Mouse (Mus musculus) adrenal gland, adult (tissue): ENCODE results near the gene Ankrd36.
"Not testable (repeated sequence)": the region's sequence is repeated elsewhere in the genome, so short reads cannot be mapped to it uniquely, and the experiment has no call there.

Experiments used
- DNase-seq, 2 experiments: peaks; one replicate each; pipeline ENCODE4 v3.0.0; 2022 to 2023; ENCODE audit warnings: low spot score in 1 of 2; ENCODE audit not compliant: inconsistent age in 2 of 2

Gene Ankrd36

DNA sequence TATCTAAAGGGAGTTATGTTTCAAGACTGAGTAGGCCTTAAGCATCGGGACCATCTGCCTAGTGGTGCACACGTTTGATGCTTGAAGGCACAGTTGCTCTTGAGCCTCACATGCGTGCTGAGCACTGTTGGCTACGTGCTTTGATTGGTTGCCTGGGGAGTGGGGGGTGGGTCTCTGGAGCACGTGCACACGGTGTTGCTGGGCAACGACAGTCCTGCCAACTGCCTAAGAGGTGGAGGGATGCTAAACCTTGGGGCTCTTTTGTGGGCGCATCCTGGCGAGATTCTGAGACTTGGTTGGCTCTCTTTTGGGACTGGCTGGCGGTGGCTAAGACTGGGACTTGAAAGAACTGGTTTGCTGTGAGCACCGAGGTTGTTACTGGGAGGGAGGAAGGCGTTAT lies at the start of gene Ankrd36:
Gene Ankrd36 (plus strand): TSS at position 211 of the 400 bp plus-strand sequence.
- DNase-seq, result no peak

DNA sequence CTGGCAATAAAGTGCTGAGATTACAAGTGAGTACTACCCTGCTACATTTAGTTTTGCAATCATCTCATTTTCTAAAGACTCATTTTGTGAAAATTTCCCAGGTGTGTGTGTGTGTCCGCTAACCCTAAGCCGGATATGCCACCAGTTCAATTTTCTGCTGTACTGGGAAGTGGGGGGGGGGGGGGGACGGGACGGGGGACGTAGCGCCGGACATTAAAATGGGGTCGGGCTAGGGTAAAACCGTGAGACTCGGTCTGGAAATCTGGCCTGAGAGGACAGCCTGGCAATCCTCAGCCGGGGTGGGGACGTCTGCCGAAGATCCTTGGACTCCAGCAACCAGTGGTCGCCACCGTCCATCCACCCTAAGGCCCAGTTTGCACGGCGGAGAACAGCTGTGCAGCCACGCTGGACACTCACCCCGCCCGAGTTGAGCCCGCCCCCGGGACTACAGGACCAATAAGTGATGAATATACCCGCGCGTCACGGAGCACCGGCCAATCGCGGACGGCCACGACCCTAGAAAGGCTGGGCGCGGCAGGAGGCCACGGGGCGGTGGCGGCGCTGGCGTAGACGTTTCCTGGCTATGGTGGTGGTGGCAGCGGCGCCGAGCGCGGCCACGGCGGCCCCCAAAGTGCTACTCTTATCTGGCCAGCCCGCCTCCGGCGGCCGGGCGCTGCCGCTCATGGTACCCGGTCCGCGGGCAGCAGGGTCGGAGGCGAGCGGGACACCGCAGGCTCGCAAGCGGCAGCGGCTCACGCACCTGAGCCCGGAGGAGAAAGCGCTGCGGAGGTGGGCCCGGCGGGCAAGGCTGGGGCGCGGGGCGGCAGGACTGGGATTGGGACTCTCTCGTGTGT lies 48.8 kb upstream of the Ankrd36 start, which contains the start of gene Xbp1:
Gene Xbp1 (plus strand): TSS at position 248 of the 854 bp plus-strand sequence.
- DNase-seq, result peak; percentile 98 to 100

DNA sequence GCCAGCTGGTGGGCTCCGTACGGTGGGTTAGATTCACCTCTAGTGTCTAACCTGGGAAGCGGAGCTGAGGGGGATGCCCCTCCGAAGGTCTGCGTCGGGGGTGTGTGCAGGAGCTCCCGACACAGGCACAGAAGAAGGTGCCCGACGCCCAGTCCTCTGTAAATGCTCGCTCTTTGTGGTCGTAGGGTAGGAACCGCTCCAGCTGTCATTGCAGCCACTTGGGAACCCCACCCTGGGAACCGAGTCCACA lies 48.3 kb upstream of the Ankrd36 start:
- DNase-seq, result no peak

DNA sequence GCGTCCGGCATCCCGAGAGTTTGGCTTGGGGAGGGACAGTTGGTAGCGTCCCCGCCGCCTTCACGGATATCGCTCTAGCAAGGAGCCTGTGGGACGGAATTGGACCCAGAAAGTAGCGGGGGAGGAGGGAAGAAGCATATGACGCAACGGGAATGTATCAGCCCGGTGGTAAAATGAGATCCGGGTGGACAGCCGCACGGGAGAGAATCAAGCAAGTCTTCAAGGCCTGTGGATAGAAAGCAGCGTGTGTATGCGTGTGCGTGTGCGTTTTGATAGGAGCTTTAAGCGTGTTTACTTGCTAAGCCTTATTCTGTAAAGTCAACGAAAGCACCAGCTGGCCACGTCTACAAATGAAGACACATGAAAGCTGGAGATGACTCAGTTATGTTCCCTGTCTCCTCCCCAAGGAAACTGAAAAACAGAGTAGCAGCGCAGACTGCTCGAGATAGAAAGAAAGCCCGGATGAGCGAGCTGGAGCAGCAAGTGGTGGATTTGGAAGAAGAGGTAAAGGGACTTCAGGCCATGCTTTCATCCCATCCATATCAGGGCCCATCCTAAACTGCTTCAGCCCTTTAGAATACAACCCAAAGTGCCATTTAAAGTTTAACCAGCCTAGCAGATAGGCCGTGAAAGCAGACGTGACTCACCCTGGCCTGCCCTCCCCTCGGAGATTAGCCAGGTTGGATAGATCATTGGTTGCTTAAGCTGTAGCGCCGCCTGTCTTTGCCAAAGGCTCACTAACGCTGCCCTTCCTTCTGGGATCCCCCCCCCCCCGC lies 47.8 kb upstream of the Ankrd36 start:
- peak; percentile 87 to 95 for DNase-seq

DNA sequence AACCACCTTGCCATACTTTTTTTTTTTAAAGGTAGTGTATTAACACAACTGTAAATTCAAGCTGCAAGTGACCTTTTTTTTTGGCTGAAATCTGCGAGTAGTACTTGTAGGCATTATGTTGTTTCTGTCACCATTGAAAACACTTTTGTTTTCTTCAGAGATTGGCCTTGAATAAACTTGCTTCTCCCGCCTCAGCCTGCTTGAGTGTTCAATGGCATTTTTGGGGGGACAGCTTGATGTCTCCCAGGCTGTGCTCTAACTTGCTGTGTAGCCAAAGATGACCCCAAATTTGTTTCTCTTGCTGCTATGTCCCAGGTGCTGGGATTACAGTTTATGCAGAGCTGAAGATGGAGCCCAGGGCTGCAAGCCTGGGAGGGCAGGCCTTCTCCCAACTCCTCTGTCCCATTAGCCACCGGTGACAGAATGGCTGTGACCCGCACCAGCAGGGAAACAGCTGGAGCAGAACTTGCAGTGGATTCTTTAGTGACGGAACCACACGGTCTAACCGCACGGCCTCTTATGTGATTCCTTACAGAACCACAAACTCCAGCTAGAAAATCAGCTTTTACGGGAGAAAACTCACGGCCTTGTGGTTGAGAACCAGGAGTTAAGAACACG lies 46.6 kb upstream of the Ankrd36 start:
- no peak for DNase-seq

DNA sequence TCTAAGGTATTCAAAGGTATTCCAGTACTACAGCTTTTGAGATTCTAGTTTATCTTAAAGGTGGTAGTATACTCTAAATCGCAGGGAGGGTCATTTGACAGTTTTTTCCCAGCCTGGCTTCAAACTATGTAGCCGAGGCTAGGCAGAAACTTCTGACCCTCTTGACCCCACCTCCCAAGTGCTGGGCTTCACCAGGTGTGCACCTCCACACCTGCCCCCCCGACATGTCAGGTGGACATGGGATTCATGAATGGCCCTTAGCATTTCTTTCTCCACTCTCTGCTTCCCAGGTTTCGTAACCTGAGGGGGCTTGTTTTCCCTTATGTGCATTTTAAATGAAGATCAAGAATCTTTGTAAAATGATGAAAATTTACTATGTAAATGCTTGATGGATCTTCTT lies 44.1 kb upstream of the Ankrd36 start:
- DNase-seq, result no peak

DNA sequence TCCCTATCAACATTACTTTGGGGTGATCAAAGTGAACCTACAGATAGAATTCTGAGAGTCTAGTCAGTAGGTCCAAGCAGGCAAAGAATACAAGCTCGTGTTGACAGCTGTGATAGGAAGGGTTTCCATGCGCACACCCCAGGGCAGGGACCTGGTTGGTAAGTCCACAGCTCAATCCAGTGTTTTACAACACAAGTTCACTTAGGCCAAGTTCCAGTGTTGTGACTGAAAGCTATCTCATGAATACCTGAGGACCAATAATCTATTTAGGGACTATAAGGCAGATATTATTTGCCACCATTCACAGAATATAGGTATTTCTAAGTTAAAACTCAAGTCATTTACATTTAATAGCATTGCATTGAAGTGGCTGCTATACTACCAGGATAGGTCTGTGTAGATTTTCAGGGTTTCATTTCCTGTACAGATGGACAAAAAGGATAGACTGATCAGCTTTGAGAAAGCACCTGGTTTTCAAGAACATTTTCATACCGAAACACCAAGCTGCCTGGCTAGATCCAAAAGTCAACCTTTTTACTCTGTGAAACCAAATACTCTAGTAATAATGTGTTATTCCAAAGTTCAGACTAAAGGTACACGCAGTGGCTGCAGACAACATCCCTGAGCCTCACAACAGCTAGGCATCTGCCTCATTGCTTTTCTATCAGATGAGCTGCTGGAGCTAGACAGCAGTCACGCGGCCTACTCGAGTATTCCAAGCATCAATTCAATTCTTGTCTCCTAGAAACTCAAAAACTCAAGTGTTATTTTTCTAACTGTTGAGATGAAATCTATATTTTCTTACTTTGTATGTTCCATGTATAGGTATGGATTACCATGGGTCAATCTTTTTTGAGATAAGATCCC lies 42.7 kb upstream of the Ankrd36 start:
- peak in 1 of 2 experiments; percentile 41 for DNase-seq

DNA sequence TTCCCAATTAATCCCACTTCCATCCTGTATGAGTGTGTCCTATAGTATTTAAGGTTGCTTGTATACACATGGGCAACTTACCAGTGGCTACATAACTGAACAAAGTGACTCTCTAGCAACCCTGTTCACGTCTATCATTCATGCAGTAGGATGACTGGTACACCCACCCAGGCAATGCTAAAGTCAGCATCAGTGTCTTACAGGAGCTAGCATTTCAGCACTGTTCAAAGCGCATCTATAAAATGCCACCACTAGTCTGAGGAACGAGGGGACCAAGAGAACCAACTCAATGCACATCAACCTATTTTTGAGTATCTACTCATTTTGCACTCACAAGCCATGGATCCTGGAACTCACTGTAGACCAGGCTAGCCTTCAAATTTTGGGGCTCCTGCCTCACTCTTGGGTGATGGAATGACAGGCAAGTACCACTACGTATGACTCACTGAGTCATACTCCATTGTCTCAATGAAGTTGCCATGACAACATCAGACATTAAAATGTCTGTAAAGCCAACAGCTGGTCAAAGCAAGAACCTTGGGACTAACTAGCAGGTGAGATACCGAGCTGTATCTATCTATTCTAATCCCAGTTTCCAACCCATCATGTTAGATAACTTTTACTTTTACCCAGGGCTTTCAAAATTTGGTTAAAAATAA lies 41.5 kb upstream of the Ankrd36 start:
- DNase-seq, result no peak

DNA sequence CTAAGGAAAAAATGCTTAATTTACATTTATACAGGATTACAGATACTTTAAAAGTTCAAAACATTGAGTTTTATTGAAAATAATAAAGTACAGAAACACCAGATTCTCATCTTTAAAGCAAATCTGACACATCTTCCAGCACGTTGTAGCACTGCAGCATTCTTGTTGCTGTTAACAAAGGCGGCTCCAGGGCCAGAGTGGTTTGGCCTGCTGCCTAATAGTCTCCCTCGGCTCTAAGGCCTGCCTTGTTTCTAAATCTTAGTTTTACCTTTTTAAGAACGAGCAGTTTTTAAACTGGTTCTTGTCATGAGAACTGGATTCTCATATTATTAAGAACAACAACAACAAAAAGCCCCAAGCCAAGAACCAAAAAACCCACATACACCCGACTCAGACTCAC lies 40.6 kb upstream of the Ankrd36 start:
- DNase-seq, result peak in 1 of 2 experiments; percentile 37

DNA sequence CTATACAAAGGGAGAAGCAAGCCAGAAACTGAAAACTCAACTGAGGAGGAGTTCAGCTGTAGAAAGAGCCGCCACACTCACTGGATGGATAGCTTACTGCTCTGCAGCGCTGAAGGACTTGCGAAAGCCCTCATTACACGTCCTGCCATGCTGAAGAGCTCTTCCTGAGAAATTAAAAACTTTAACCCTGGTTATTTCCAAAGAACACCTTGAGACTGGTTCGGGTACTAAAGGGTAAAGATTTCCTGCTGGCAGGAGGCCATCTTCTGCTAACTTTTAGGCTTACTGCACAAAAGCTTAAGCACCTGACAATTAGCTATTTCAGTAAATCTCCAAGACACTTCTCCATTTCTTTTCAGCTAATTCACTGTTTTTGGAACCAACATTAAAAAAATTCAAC lies 39.3 kb upstream of the Ankrd36 start:
- peak in 1 of 2 experiments; percentile 25 for DNase-seq

DNA sequence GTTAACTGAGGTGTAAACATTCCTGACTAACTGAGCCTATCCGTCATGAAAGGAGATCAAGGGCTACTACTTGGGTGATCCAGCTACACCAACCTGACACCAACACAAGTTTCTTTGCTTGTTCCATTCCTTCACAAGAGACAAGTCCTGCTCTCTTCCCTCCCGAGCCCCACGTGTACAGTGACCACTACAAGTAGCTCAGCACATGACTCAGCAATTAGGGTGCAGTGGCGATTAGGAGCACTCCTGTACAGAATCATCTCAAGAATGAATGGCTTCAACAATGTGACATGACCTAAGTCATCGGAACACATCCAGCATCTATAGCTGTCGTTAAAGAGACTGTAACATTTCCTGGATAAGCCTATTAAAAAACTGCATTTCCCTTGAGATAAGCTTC lies 38.8 kb upstream of the Ankrd36 start:
- DNase-seq, result peak in 1 of 2 experiments; percentile 20

DNA sequence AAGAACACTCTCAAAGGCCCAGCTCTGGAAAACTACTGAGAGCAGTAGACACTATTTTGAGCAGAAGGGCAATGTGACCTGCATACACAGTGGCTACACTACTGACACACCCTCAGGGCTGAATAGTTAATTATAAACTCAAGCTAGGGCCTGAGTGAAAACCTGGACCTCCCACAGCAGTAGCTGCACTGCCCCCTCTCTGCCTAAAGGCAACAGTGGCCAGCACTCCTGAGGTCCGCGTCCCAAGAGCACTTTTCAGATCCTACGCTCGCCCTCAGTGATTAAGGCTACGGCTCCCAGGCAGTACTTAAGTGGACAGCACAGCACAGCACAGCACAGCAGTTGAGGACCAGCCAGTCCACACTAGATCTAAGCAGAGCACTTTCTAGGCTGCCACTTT lies 36.4 kb upstream of the Ankrd36 start:
- peak in 1 of 2 experiments; percentile 17 for DNase-seq

DNA sequence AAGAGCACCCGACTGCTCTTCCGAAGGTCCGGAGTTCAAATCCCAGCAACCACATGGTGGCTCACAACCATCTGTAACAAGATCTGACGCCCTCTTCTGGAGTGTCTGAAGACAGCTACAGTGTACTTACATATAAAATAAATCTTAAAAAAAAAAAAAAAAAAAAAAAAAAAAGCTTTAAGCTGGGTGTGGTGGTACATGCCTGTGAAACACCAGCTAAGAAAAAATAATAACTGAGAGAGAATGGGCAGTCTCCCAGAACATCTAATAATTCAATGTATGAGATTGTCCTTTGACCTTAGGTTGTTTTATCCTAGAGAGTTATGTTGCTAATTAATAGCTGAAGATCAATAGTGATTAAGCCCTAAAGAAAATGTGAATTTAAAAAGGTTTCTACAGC lies 32.0 kb upstream of the Ankrd36 start:
- not testable (repeated sequence) for DNase-seq

DNA sequence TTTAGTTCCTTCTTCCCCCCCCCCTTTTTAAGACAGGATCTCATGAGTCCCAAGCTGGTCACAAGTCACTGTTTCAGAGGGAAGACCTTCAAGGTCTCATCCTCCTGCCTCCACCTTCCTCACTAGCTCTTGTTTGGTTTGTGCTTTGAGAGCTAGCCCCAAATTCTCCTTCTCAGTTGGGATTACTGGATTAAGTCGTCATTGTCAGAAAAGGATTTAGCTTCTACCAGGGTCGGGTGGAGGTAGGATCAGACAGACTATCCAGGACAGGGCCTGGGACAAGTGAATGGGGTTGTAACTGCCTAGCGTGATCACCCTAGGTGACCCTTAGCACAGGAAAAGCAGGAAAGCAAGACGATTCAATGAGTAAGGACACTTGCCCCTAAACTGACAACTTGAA lies 29.2 kb upstream of the Ankrd36 start:
- DNase-seq, result no peak

DNA sequence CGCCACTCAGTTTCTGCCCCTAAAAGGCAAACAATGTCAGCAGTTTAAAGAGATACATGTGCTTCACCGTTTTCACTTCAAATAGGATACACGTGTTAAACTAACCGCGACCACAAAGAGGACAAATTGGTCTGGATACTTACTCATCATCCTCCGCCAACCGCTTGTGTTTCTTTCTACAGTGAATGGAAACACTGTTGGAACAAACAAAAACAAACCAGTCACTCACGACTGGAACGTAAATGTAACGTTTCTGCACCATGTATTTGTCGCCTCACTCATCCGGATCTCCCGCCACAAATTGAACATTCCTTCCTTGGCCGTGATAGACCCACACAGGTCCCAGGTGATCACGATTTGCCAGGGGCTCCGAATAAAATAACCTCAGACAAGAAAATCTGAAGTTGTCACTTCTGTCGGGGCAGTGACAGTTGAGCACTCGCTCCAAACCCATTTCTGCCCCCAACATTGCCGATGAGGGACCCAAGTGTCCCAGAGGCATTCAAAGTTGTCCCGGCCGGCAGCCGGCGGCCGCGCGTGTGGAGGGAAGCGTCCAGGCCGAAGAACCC lies 28.2 kb upstream of the Ankrd36 start:
- no peak for DNase-seq

DNA sequence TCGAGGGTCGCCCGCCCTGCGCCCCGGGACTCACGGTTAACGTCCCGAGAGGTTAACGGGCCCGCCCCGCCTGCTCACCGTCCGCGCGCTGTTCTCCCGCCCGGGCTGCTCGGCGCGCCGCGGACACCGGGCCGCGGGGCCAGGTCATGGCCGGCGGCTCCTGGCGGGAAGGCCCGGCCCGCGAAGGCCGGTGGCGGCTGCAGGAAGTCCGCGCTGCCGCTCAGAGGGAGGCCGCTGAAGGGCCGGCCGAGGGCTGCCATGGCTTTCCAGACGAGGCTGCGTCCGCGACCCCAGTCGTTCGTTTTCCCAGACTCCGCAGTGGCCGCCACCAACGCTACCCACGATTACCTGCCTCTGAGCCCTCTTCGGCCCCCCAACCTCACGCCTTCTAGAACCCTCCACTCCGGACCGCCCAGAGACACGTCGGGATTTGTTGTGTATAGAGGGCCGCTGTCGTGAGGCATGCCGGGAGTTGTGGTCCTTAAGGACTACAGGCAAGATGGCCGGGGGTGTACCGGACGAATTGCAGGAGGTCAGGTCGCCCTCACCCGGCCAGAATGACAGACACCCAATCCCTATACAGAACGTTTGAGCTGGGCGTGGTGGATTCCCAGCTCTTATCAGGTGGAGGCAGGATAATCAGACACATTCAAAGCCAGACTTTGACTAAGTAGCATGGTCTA lies 27.5 kb upstream of the Ankrd36 start, which contains the start of gene Ccdc117:
Gene Ccdc117 (minus strand): TSS at position 389 of the 683 bp plus-strand sequence.
- peak; percentile 93 to 97 for DNase-seq

DNA sequence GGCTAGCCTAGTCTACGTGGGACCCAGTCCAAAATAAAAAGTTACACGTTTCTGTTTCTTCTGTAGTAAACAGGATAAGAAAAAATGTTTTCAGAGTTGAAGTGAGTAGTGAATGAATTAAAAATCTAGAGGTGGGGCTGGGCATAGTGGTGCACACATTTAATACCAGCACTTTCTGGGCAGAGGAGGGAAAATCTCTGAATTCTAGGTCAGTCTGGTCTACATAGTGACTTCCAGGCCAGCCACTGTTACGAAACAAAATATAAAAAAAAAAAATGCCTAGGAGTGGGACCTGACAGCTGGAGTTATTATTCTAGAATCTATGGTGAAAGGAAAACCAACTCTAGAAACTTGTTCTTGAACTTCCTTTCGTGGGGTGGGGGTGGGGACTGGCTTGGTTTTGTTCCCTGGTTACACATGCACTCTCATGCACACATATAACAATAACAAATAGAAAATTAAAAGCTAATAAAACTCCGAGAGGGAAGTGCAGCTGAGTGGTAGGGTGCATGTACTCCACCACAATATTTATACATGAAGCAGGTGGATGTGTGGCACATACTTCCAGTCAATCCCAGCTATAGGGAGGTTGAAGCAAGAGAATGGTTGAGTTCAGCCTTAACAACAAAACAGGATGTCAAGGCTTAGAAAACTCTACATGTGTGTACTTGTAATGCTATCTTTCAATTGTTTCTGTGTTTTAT lies 26.9 kb upstream of the Ankrd36 start:
- DNase-seq, result peak in 1 of 2 experiments; percentile 17

DNA sequence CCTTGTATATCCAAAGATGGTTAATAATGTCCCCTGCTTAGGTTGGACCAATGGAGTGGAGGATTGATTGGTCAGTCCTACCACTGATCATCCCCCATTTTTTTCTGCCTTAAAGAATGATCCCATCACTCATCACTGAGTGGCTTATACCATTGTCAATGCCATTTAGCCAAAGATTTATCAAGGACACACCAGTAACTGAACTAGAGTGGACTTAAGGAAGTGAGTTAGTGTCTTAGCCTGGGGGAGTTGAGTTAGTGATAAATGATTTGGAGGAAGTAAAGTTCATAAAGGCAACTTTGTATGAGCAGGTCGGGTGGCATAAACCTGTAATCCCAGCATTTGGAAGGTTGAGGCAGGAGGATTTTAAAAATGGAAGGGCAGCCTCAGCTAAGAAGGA lies 26.2 kb upstream of the Ankrd36 start:
- peak in 1 of 2 experiments; percentile 19 for DNase-seq

DNA sequence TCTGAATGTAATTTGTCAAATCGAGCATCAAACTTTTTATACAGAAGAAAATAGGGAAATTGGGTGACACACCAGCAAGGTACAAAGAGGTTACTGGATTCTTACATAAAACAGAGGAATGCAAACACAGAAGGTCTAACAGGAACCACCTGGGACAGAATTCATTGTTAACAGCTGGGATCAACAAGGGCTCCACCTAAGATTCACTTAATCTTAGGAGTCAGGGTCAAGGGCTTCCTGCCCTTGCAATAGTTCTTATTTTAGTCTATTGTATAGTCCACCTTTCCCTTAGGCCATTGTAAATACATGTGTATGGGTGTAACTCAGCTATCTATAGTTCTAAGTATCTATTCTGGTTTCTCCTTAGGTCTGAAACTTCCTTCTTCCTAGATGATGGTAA lies 24.8 kb upstream of the Ankrd36 start:
- DNase-seq, result not testable (repeated sequence)
